Mouse (Mus musculus) myocyte (in vitro differentiated cells): ENCODE measurements at regions not wholly inside any gene's neighbourhood (a gene's known extent, or its start where the extent isn't known, plus 50 kb on each side); places are given as distances from the start of the nearest gene placed in this dataset.

Source experiments
- H3K27me3 ChIP-seq: one replicate; pipeline ENCODE4 v1.6.1; 2011; ENCODE audit not compliant: control insufficient read depth, insufficient read depth, insufficient read length
- H3K36me3 ChIP-seq: one replicate; pipeline ENCODE4 v1.6.1; 2011; ENCODE audit not compliant: control insufficient read depth, insufficient read depth
- H3K4me2 ChIP-seq: one replicate; pipeline ENCODE4 v1.6.1; 2011; ENCODE audit warnings: low read depth, control low read depth
- H3K4me3 ChIP-seq: one replicate; pipeline ENCODE4 v1.5.1; 2011; ENCODE audit warnings: mild to moderate bottlenecking, control low read depth, moderate library complexity
- H3K79me2 ChIP-seq: one replicate; pipeline ENCODE4 v1.6.1; 2011; ENCODE audit not compliant: control insufficient read depth, insufficient read depth
- H3ac ChIP-seq: one replicate; pipeline ENCODE4 v1.6.1; 2011; ENCODE audit not compliant: control insufficient read depth, insufficient read length
- CEBPB ChIP-seq: IDR thresholded peaks from 2 replicates; pipeline ENCODE4 v1.6.1; 2011; ENCODE audit warnings: mild to moderate bottlenecking, moderate library complexity; ENCODE audit not compliant: poor library complexity, insufficient read depth, severe bottlenecking
- E2F4 ChIP-seq: IDR thresholded peaks from one replicate; pipeline ENCODE4 v1.6.1; 2011; ENCODE audit warnings: mild to moderate bottlenecking, control low read depth, moderate library complexity; ENCODE audit not compliant: insufficient read depth
- MAX ChIP-seq: IDR thresholded peaks from one replicate; pipeline ENCODE4 v1.6.1; 2011; ENCODE audit warnings: low read depth, mild to moderate bottlenecking, control low read depth
- MYOD1 ChIP-seq, 3 experiments: IDR thresholded peaks; one replicate each; pipeline ENCODE4 v1.6.1; 2011; ENCODE audit warnings: control low read depth in 2 of 3, low read depth in 2 of 3, mild to moderate bottlenecking in 2 of 3, moderate library complexity in 1 of 3; ENCODE audit not compliant: insufficient read length in 2 of 3, control insufficient read depth in 1 of 3
- MYOG ChIP-seq, 3 experiments: IDR thresholded peaks; one replicate each; pipeline ENCODE4 v1.6.1; 2011; ENCODE audit warnings: control low read depth in 2 of 3, low read depth in 2 of 3, mild to moderate bottlenecking in 2 of 3; ENCODE audit not compliant: insufficient read length in 2 of 3, control insufficient read depth in 1 of 3, insufficient read depth in 1 of 3
- POLR2A ChIP-seq: IDR thresholded peaks from one replicate; pipeline ENCODE4 v1.6.1; 2011; ENCODE audit warnings: low read depth, mild to moderate bottlenecking, control low read depth, moderate library complexity; ENCODE audit not compliant: insufficient read length
- POLR2AphosphoS2 ChIP-seq: IDR thresholded peaks from one replicate; pipeline ENCODE4 v1.6.1; 2011; ENCODE audit warnings: low read depth, control low read depth; ENCODE audit not compliant: insufficient read length
- REST ChIP-seq: IDR thresholded peaks from one replicate; pipeline ENCODE4 v1.6.1; 2011; ENCODE audit warnings: mild to moderate bottlenecking, control low read depth, moderate library complexity; ENCODE audit not compliant: insufficient read depth, insufficient read length
- SRF ChIP-seq: IDR thresholded peaks from one replicate; pipeline ENCODE4 v1.6.1; 2011; ENCODE audit warnings: low read depth; ENCODE audit not compliant: control insufficient read depth, insufficient read length
- TCF12 ChIP-seq: IDR thresholded peaks from one replicate; pipeline ENCODE4 v1.6.1; 2011; ENCODE audit warnings: mild to moderate bottlenecking, control low read depth; ENCODE audit not compliant: poor library complexity, insufficient read depth, severe bottlenecking
- TCF3 ChIP-seq: IDR thresholded peaks from one replicate; pipeline ENCODE4 v1.6.1; 2011; ENCODE audit warnings: low read depth, control low read depth; ENCODE audit not compliant: insufficient read length
- USF1 ChIP-seq: IDR thresholded peaks from one replicate; pipeline ENCODE4 v1.6.1; 2011; ENCODE audit warnings: low read depth, mild to moderate bottlenecking, control low read depth, moderate library complexity

GRCm38 (mm10) chr15:51502058-51502741, 2382.5 kb upstream of the Gm7489 start:
- H3K36me3 ChIP-seq: no peaks in the 10 kb centered on the region
- no peak overlapping the region for H3ac ChIP-seq
- no peak overlapping the region for H3K4me2 ChIP-seq
- H3K4me3 ChIP-seq: no peak overlapping the region
- no peaks in the 10 kb centered on the region for H3K27me3 ChIP-seq
- no peaks in the 10 kb centered on the region for H3K79me2 ChIP-seq
- no peak for TF ChIP-seq USF1
- no peak for TF ChIP-seq TCF12
- TF ChIP-seq CEBPB: no peak
- no peak for TF ChIP-seq E2F4
- no peak for TF ChIP-seq SRF

DNA sequence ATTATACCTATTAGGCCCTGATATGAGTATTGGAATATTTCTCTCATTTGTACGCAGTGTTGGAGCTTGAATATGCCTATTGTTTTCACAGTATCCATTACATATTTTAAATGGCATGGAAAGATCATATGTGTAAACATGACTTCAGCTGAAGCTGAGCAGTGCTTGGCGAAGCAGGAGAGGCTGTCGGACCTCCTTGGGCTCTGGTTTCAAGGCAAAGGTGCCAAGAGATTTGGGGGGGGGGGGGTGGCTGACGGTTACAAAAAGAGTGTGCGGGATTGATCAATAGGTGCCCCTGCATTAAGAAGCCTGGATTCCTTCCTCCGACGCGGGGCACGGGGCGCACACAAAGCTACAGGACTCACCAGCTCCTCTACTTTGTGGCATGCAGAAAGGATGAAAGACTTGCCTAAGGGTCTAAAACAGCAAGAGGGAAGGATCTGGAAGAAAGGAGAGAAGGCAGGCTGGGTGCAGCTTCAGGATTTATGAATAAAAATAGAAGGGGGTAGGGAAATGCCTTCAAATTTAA, 2381.9 kb upstream of the Gm7489 start:
- TF ChIP-seq POLR2A (no peak), TCF12 (no peak), MYOD1 (IDR thresholded peaks at IDR 0.05; ENCODE audit: control insufficient read depth in 1 of 3, insufficient read length in 2 of 3, low read depth in 2 of 3) (no peak), TCF3 (no peak), REST (no peak), E2F4 (no peak), MAX (no peak), MYOG (IDR thresholded peaks at IDR 0.05; ENCODE audit: control insufficient read depth in 1 of 3, insufficient read depth in 1 of 3, insufficient read length in 2 of 3, low read depth in 2 of 3) (no peak), POLR2AphosphoS2 (no peak), CEBPB (no peak), USF1 (no peak)
- Histone ChIP-seq H3K79me2 (no peaks in the 10 kb centered on the region), H3ac (no peak overlapping the region), H3K36me3 (no peaks in the 10 kb centered on the region), H3K4me3 (no peak overlapping the region), H3K4me2 (no peak overlapping the region), H3K27me3 (no peaks in the 10 kb centered on the region)

- Histone ChIP-seq H3K4me3 (no peak overlapping the region), H3ac (no peak overlapping the region), H3K27me3 (no peaks in the 10 kb centered on the region), H3K36me3 (no peaks in the 10 kb centered on the region), H3K79me2 (no peaks in the 10 kb centered on the region), H3K4me2 (no peak overlapping the region)
- TF ChIP-seq MYOG (IDR thresholded peaks at IDR 0.05; ENCODE audit: control insufficient read depth in 1 of 3, insufficient read depth in 1 of 3, insufficient read length in 2 of 3, low read depth in 2 of 3): no peak
- TF ChIP-seq MAX: no peak
- no peak for TF ChIP-seq MYOD1 (IDR thresholded peaks at IDR 0.05; ENCODE audit: control insufficient read depth in 1 of 3, insufficient read length in 2 of 3, low read depth in 2 of 3)
- no peak for TF ChIP-seq SRF
- TF ChIP-seq E2F4: no peak
- no peak for TF ChIP-seq POLR2AphosphoS2
- TF ChIP-seq CEBPB: no peak
- TF ChIP-seq USF1: no peak
- no peak for TF ChIP-seq TCF12
These were observed 2381.4 kb upstream of the Gm7489 start for GRCm38 (mm10) chr15:51503341-51503740.

- H3K27me3 ChIP-seq: no peaks in the 10 kb centered on the region
- no peak for TF ChIP-seq REST
- TF ChIP-seq E2F4: no peak
- no peak for TF ChIP-seq USF1
- TF ChIP-seq TCF12: no peak
- TF ChIP-seq SRF: no peak
- TF ChIP-seq MYOG (IDR thresholded peaks at IDR 0.05; ENCODE audit: control insufficient read depth in 1 of 3, insufficient read depth in 1 of 3, insufficient read length in 2 of 3, low read depth in 2 of 3): no peak
- TF ChIP-seq POLR2A: no peak
- TF ChIP-seq MAX: no peak
- TF ChIP-seq POLR2AphosphoS2: no peak
- TF ChIP-seq MYOD1 (IDR thresholded peaks at IDR 0.05; ENCODE audit: control insufficient read depth in 1 of 3, insufficient read length in 2 of 3, low read depth in 2 of 3): no peak
- no peak for TF ChIP-seq CEBPB
- TF ChIP-seq TCF3: no peak
- no peak overlapping the region for H3K4me2 ChIP-seq
- no peak overlapping the region for H3ac ChIP-seq
- no peaks in the 10 kb centered on the region for H3K36me3 ChIP-seq
- H3K79me2 ChIP-seq: no peaks in the 10 kb centered on the region
- no peak overlapping the region for H3K4me3 ChIP-seq
These were observed 2380.5 kb upstream of the Gm7489 start for GRCm38 (mm10) chr15:51504016-51504760.

- Histone ChIP-seq H3ac (no peak overlapping the region), H3K79me2 (no peaks in the 10 kb centered on the region), H3K27me3 (no peaks in the 10 kb centered on the region), H3K4me3 (no peak overlapping the region), H3K36me3 (no peaks in the 10 kb centered on the region), H3K4me2 (no peak overlapping the region)
- TF ChIP-seq POLR2AphosphoS2: no peak
- TF ChIP-seq CEBPB: no peak
- no peak for TF ChIP-seq MAX
- TF ChIP-seq MYOG (IDR thresholded peaks at IDR 0.05; ENCODE audit: control insufficient read depth in 1 of 3, insufficient read depth in 1 of 3, insufficient read length in 2 of 3, low read depth in 2 of 3): no peak
These were observed 2379.9 kb upstream of the Gm7489 start for GRCm38 (mm10) chr15:51504789-51505188.
